Mouse (Mus musculus) spleen, postnatal 0 days (tissue): ENCODE measurements around the gene Tmem179b. TPM values are rescaled to one million over a fixed set of nuclear protein-coding genes. Genes with fewer than 3 reads are reported as not detected.

ENCODE experiments used
- polyA plus RNA-seq: library from polyadenylated mRNA; unstranded; fragments of >200 nt; fragmentation: Nextera tagmentation; extraction: Ambion mirVana; gene quantifications from 2 replicates; pipeline ENCODE4 v1.2.1, GENCODE M21; 2015

Gene Tmem179b
- polyA plus RNA-seq, 1 experiment from 2014 or later, result 134 TPM

Other genes starting within 250 kb of the Tmem179b start
- 0.14 TPM in 1 of 2 replicates, not detected in the other for gene Slc22a8, start 183.2 kb downstream of the Tmem179b start, polyA plus RNA-seq
- not detected in 2 replicates for gene Slc22a6, start 156.4 kb downstream of the Tmem179b start, polyA plus RNA-seq
- gene Chrm1, start 110.7 kb downstream of the Tmem179b start, polyA plus RNA-seq, result 0.10 TPM in 1 of 2 replicates, not detected in the other
- 101 and 102 TPM in 2 replicates for gene Slc3a2, start 51.1 kb downstream of the Tmem179b start, polyA plus RNA-seq
- gene Wdr74, start 38.6 kb downstream of the Tmem179b start, polyA plus RNA-seq, result 64.9 and 68.8 TPM in 2 replicates
- gene 1700092M07Rik, start 33.7 kb downstream of the Tmem179b start, polyA plus RNA-seq, result 0.65 and 0.69 TPM in 2 replicates
- gene Stx5a, start 33.1 kb downstream of the Tmem179b start, polyA plus RNA-seq, result 56.9 and 66.5 TPM in 2 replicates
- 95.6 and 109 TPM in 2 replicates for gene Nxf1, start 17.4 kb downstream of the Tmem179b start, polyA plus RNA-seq
- 79.4 and 82.5 TPM in 2 replicates for gene Tmem223, start 3.5 kb downstream of the Tmem179b start, polyA plus RNA-seq
- 13.4 and 15.6 TPM in 2 replicates for gene Taf6l, start 11.9 kb upstream of the Tmem179b start, polyA plus RNA-seq
- gene Polr2g, start 24.1 kb upstream of the Tmem179b start, polyA plus RNA-seq, result 103 and 108 TPM in 2 replicates
- 1.5 and 1.9 TPM in 2 replicates for gene Zbtb3, start 28.1 kb upstream of the Tmem179b start, polyA plus RNA-seq
- 29.3 and 32.7 TPM in 2 replicates for gene Ttc9c, start 44.9 kb upstream of the Tmem179b start, polyA plus RNA-seq
- 5.6 and 5.7 TPM in 2 replicates for gene Hnrnpul2, start 45.5 kb upstream of the Tmem179b start, polyA plus RNA-seq
- not detected in 2 replicates for gene AC129217.1, start 55.3 kb upstream of the Tmem179b start, polyA plus RNA-seq
- 40.2 and 40.8 TPM in 2 replicates for gene Bscl2, start 63.0 kb upstream of the Tmem179b start, polyA plus RNA-seq
- 0.48 and 0.53 TPM in 2 replicates for gene Gng3, start 64.7 kb upstream of the Tmem179b start, polyA plus RNA-seq
- 1.2 and 1.7 TPM in 2 replicates for gene Lrrn4cl, start 76.3 kb upstream of the Tmem179b start, polyA plus RNA-seq
- 128 and 131 TPM in 2 replicates for gene Ubxn1, start 97.0 kb upstream of the Tmem179b start, polyA plus RNA-seq
- gene Uqcc3, start 106.5 kb upstream of the Tmem179b start, polyA plus RNA-seq, result 55.1 and 57.2 TPM in 2 replicates
- gene Lbhd1, start 109.3 kb upstream of the Tmem179b start, polyA plus RNA-seq, result 44.3 and 52.1 TPM in 2 replicates
- gene Gm49403, start 109.5 kb upstream of the Tmem179b start, polyA plus RNA-seq, result not detected in 2 replicates
- gene 1810009A15Rik, start 114.4 kb upstream of the Tmem179b start, polyA plus RNA-seq, result 54.0 and 56.8 TPM in 2 replicates
- not detected in 2 replicates for gene Gm49416, start 114.5 kb upstream of the Tmem179b start, polyA plus RNA-seq
- 22.6 and 23.2 TPM in 2 replicates for gene Ints5, start 118.5 kb upstream of the Tmem179b start, polyA plus RNA-seq
- 28.2 and 35.2 TPM in 2 replicates for gene Ganab, start 123.6 kb upstream of the Tmem179b start, polyA plus RNA-seq
- gene B3gat3, start 145.9 kb upstream of the Tmem179b start, polyA plus RNA-seq, result 23.7 and 26.2 TPM in 2 replicates
- 2.9 and 3.7 TPM in 2 replicates for gene Rom1, start 154.9 kb upstream of the Tmem179b start, polyA plus RNA-seq
- gene Eml3, start 155.1 kb upstream of the Tmem179b start, polyA plus RNA-seq, result 19.5 and 23.4 TPM in 2 replicates
- 105 and 110 TPM in 2 replicates for gene Mta2, start 167.4 kb upstream of the Tmem179b start, polyA plus RNA-seq
- 15.3 and 15.8 TPM in 2 replicates for gene Tut1, start 179.4 kb upstream of the Tmem179b start, polyA plus RNA-seq
- 261 and 275 TPM in 2 replicates for gene Eef1g, start 192.6 kb upstream of the Tmem179b start, polyA plus RNA-seq
- 11.6 and 16.8 TPM in 2 replicates for gene Ahnak, start 214.8 kb upstream of the Tmem179b start, polyA plus RNA-seq